Mouse (Mus musculus): ENCODE results near the gene Mtor.
A peak's percentile ranks its signal among the peaks of the same experiment; 100 is the strongest.

Gene Mtor

DNA sequence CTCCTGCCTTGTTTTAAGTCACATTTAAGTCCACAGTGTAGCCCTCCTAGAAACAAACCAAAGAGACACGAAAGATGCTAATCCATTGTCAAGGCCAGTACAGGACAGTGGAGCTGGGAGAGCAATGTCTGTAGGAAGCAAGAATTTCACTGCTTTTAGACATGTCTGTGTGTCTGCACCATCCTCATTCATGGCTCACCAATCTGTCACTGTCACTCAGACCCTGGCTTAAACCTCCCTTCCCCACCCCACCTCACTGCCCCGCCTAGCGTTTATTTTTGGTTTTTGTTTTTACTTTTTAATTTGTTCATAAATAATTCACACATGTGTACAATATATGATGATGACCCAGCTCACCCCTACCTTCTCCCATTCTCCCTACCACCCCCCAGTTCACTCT is 84.1 kb downstream of the Mtor start:
- DNase-seq (ENCODE audit: low read depth) = no peak

DNA sequence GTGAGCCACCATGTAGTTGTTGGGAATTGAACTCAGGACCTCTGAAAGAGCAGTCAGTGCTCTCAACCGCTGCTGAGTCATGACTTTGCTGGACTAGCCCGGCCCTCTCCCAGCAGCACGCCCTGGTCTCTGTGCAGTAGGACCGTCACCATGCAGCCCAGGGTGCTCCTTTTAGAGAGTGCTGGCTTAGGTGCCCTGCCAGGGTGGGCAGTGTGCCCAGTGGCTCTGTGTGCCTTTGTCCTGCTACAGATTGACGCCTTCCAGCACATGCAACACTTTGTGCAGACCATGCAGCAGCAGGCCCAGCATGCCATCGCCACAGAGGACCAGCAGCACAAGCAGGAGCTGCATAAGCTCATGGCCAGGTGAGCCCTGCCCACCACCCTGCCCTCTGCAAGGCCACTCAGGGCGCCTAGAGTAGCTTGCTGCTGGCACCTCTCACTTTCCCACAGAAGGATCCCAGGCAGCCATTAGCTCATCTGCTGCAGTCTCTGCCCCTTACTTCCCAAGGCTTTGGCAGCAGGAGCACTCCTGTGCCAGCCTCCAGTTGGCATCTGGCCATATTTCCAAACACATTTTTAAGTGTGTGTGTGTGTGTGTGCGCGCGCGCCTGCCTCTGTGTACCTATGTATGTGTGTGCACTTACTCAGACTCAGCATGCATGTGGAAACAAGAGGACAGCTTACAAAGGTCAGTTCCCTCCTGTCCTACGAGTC is 85.4 kb downstream of the Mtor start:
- DNase-seq (ENCODE audit: low read depth) = no peak

DNA sequence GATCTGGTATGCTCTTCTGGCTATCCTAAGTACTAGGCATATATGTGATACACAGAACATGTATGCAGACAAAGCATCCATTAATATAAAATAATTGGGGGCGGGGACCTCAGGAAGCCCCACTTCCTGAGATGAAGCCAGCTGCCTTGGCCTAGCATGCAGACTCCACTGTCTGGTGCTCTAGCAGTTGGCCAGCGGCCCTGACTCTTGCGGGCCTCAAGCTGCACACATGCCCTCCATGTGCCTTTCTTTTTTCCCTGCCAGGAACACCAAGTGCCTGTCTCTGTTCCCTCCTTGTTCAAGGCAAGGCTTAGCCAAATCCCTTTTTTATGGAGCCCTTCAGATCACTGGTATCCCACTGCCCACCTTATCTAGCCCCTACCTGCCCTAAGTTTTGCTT is 87.5 kb downstream of the Mtor start:
- no peak for DNase-seq (ENCODE audit: low read depth)

DNA sequence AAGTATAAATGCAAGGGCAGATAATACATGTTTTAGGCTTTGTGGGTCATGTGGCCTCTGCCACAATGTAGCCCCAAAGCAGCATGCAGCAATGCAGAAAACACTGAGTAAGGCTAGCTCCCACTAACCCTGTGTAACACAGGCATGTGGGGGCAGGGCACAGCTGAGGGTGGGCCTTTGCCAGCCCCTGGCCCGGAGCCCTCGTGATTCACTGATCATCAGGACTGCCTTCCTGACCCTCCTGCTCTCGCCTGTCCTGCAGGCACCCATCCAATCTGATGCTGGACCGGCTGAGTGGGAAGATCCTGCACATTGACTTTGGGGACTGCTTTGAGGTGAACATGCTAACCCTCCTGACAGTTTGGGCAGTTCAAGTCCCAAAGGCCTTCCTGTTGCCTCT is 100.7 kb downstream of the Mtor start:
- no peak for DNase-seq (ENCODE audit: low read depth)

DNA sequence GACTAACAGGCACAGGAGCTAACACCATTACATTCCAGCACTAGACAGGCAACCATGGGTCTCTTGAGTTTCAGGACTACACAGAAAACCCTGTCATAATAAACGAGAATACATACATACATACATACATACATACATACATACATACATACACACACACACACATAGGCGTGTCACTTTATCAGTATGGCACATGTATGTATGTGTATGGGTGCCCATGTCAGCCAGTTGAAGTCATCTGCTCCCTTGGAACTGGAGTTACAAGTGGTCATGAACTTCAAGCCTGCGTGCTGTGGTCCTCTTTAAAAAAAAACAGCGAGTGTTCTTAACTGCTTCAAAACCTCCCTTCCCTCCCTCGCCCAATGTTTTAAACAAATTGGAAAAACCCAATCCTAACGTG is 109.4 kb downstream of the Mtor start:
- DNase-seq (ENCODE audit: low read depth) = no peak

DNA sequence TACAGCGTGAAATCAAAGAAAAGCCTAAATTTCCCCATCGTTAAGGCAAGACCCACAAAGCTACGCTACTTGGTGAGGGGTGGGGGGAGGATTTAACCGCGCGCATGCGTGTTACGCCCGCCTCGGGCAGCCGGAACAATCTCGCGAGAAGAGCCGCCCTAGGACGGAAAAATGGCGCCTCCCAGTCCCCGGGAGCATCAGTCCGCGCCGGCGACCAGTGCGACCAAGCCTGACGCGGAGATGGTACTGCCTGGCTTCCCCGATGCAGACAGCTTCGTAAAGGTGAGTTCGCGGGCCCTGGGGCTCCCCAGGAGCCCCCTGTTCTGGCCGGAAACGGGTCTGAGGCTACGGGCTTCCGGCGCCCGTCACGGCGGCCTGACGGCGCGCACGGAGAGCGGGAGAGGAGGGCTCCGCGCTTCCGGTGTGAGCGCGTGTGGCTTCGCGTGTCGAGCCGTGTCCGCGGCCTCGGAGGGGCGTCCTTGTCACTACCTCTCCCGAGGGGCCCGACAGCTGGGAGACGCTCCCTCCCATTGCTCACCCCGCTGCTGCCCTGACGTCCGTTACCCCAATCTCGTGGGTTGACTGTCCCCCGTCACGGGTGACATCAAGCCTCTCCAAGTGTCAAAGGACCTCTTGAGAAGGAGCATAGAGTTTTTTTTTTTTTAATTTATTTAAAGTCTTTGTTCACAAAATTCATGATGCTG is 110.0 kb downstream of the Mtor start, which contains the start of gene Exosc10:
TSS of gene Exosc10 (plus strand) at position 133 of the 704 bp plus-strand sequence.
- DNase-seq (ENCODE audit: low read depth) = peak; percentile 96

DNA sequence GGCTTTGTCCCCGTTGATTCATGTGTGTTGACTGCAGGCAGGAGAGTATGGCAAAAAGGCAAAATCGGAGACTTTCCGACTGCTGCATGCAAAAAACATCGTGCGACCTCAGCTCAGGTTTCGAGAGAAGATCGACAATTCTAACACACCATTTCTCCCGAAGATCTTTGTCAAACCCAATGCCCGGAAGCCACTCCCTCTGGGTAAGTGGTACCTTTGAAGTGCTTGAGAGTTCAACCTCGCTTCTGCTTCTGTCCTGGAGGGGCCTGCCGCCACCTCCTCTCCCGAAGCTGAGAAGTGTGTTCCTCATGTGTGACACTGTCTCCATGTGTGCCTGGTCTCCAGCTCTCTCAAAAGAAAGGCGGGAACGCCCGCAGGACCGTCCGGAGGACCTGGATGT is 114.3 kb downstream of the Mtor start:
- DNase-seq (ENCODE audit: low read depth) = no peak

GRCm38 (mm10) chr4:148563595-148563994 is 115.2 kb downstream of the Mtor start:
- no peak for DNase-seq (ENCODE audit: low read depth)

- no peak for DNase-seq (ENCODE audit: low read depth)
Measured at GRCm38 (mm10) chr4:148570138-148570537, 121.7 kb downstream of the Mtor start.

GRCm38 (mm10) chr4:148570693-148571295 is 122.4 kb downstream of the Mtor start:
- no peak for DNase-seq (ENCODE audit: low read depth)

GRCm38 (mm10) chr4:148573222-148573621 is 124.8 kb downstream of the Mtor start:
- DNase-seq (ENCODE audit: low read depth) = no peak

GRCm38 (mm10) chr4:148580765-148581164 is 132.4 kb downstream of the Mtor start:
- DNase-seq (ENCODE audit: low read depth) = no peak

GRCm38 (mm10) chr4:148581422-148581821 is 133.0 kb downstream of the Mtor start:
- no peak for DNase-seq (ENCODE audit: low read depth)

DNA sequence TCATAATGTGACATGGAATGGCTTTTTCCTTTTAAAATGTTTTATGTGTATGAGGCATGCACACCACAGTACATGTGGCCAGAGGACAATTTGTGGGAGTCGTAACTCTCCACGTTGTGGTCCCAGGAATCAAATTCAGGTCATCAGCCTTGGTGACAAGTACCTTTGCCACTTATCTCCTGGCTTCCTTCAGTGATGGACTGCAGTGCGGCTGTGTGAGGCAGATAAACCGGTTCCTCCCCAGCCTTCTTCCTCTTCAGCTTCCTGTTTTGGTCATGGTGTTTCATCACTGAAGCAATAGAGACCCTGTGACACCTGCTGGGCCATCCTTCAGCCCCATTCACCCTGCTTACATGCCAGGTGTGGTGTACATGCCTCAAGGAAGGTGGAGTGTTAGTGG is 134.8 kb downstream of the Mtor start:
- no peak for DNase-seq (ENCODE audit: low read depth)

DNA sequence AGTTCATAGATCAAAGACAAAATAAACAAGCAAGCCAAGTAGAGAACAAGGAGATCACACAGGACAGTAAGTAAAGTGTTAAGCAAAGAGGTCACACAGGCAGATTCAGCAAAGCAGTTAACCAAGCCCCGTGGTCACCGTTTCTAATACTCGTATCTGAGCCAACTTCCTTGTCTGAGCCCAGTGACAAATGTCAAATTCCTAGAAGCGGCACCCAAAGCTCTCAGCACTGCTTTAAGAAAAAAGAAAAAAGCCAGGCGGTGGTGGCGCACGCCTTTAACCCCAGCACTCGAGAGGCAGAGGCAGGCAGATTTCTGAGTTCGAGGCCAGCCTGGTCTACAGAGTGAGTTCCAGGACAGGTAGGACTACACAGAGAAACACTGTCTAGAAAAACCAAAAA is 138.2 kb downstream of the Mtor start:
- DNase-seq (ENCODE audit: low read depth) = no peak

DNA sequence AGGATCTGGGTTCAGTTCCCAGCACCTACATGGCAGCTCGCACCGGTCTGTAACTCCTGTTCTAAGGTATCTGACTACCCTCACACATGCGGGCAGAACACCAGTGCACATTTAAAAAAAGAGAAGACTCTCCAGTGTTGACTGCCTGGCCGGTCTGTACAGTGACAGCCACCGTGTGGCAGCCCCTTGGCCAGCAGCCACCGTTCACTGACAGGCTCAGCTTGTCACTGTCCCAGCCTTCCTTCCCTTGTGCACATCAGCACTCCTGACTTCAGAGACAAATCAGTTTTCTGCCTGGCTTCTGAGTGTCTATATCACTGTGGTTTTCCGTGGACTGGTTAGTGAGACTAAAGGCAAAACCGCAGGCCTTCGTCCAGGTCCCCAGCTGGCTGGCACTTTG is 140.4 kb downstream of the Mtor start:
- no peak for DNase-seq (ENCODE audit: low read depth)

GRCm38 (mm10) chr4:148589565-148589964 is 141.2 kb downstream of the Mtor start:
- DNase-seq (ENCODE audit: low read depth) = no peak

DNA sequence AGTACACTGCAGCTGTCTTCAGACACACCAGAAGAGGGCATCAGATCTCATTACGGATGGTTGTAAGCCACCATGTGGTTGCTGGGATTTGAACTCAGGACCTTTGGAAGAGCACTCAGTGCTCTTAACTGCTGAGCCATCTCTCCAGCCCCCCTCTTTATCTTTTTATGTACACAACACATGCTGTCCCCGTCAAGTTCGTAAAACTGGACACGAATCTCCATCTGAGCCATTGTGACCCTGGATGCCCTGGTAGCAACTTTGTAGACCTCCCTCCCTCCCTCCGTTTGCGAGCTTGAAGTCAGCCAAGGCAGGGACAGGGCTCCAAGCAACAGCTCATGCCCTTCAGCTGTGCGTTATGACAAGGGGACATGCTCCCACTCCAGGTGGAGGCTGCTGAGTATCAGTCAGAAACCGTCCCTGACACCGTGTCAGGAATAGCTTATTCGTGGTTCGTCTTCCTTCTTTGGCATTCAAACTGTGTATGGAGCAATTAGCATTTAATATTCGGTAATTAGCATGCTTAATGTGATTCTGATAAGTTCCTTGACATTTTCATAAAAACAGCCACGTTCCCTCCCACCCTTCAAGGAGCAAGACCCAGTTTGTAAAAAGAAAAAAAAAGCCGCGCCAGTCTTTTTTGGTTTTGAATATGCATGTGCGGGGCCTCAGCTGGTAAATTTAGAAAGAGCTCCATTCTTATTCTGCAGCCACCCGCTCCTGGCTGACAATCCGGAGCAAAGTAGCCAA is 142.2 kb downstream of the Mtor start:
- DNase-seq (ENCODE audit: low read depth) = peak; percentile 44

DNA sequence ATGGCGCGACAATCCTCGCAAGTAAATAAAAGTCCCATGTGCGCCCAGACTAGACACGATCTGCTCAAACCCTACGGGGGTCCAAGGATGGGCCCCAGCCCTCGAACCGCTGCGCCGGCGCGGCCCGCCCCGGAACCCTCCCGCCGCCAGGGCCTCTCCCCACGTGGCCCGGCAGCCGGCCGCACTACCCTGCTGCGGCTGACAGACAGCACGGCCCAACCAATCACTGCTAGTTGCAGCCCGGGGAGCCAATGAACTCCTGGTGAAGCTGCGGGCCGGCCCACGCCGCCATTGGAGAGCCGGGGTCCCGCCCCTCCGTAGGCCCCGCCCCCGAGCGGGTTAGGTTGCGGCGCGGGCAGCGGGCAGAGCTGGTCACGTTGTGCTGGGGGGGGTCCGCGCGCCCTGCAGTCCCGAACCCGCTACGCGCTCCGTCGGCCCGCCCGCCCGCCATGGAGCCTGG is 142.8 kb downstream of the Mtor start, which contains the start of gene Srm:
TSS of gene Srm (plus strand) at position 333 of the 460 bp plus-strand sequence.
- peak; percentile 95 for DNase-seq (ENCODE audit: low read depth)

DNA sequence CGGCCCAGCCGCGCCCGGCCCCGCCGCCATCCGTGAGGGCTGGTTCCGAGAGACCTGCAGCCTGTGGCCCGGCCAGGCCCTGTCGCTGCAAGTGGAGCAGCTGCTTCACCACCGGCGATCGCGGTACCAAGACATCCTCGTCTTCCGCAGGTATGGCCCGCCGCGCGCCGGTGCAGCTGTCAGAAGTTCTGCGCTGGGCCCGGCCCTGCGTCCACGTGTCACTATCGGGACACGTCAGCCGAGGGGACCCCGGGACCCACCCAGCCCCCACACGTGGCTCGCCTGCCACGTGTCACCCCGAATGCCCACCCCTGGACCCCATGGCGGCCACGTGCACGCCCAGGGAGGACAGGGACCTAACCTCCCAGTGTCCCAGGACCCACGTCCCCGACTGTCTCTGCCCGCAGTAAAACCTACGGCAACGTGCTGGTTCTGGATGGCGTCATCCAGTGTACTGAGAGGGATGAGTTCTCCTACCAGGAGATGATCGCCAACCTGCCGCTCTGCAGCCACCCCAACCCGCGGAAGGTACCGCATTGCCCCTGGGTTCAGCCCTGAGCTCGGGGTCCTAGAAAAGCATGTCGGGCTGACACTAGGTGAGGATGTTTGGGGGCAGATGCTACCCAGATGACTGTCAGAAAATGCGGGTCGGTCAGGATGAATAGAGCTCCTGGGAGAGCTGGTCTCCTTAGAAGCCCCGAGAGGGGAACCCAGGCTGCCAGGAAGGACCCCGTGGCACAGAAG is 143.4 kb downstream of the Mtor start:
- DNase-seq (ENCODE audit: low read depth) = no peak

- DNase-seq (ENCODE audit: low read depth) = no peak
Measured at GRCm38 (mm10) chr4:148593996-148594395, 145.6 kb downstream of the Mtor start.

DNA sequence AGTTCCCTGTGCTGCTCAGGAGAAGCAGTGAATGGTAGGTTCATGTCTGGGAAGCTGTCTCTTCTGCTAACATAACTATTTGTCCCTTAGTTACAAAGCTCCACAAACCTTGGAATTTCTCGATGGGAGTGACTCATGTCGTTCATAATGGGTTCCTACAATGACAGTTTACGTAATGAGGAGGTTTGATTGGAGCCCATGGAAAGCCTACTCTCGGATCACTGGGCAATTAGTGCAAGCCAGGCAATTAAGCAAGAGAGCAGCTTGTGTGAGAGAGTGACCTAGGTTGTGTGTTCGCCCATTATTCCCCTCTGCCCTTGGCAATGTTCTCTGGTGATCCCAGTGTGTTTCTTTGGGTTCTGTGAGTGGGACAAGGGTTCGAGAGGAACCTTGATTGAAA is 147.5 kb downstream of the Mtor start:
- no peak for DNase-seq (ENCODE audit: low read depth)
